Mouse (Mus musculus): ENCODE measurements at regions not wholly inside any gene's neighbourhood (a gene's known extent, or its start where the extent isn't known, plus 50 kb on each side); places are given as distances from the start of the nearest gene placed in this dataset.

- Histone ChIP-seq H3K4me1 (ENCODE audit: control insufficient read depth, insufficient read depth, low read length) (peaks cover 5% of the 10 kb centered on the region), H3K27ac (ENCODE audit: control insufficient read depth, insufficient read depth, low read depth, low read length, poor library complexity) (no peak overlapping the region), H3K4me3 (replicated peaks; ENCODE audit: control insufficient read depth, low read depth, low read length) (no peak overlapping the region)
- TF ChIP-seq POLR2A (IDR thresholded peaks at IDR 0.05; ENCODE audit: borderline replicate concordance, control insufficient read depth, low read depth, low read length) = no peak
- no peak for TF ChIP-seq CTCF (IDR thresholded peaks at IDR 0.05; ENCODE audit: control insufficient read depth, insufficient read depth, low read length)
- WGBS = 78% methylated on average over 7 of the region's 7 CpGs
Measured at GRCm38 (mm10) chr5:100225491-100225890, 65.9 kb upstream of the Tmem150c start.

- WGBS = 75% methylated on average over 10 of the region's 10 CpGs
- Histone ChIP-seq H3K27ac (ENCODE audit: control insufficient read depth, insufficient read depth, low read depth, low read length, poor library complexity) (no peak overlapping the region), H3K4me3 (replicated peaks; ENCODE audit: control insufficient read depth, low read depth, low read length) (no peak overlapping the region), H3K4me1 (ENCODE audit: control insufficient read depth, insufficient read depth, low read length) (peaks cover 6% of the 10 kb centered on the region)
- no peak for TF ChIP-seq CTCF (IDR thresholded peaks at IDR 0.05; ENCODE audit: control insufficient read depth, insufficient read depth, low read length)
Measured at GRCm38 (mm10) chr5:100224773-100225363, 65.3 kb upstream of the Tmem150c start.

- Histone ChIP-seq H3K4me1 (ENCODE audit: control insufficient read depth, insufficient read depth, low read length) (peaks cover 5% of the 10 kb centered on the region), H3K27ac (ENCODE audit: control insufficient read depth, insufficient read depth, low read depth, low read length, poor library complexity) (no peak overlapping the region), H3K4me3 (replicated peaks; ENCODE audit: control insufficient read depth, low read depth, low read length) (no peak overlapping the region)
- TF ChIP-seq POLR2A (IDR thresholded peaks at IDR 0.05; ENCODE audit: borderline replicate concordance, control insufficient read depth, low read depth, low read length) = no peak
- TF ChIP-seq CTCF (IDR thresholded peaks at IDR 0.05; ENCODE audit: control insufficient read depth, insufficient read depth, low read length) = no peak
- 41% methylated on average over 10 of the region's 10 CpGs for WGBS
Measured at GRCm38 (mm10) chr5:100221005-100221583, 61.5 kb upstream of the Tmem150c start.

- WGBS = 50% methylated on average over 11 of the region's 11 CpGs
- TF ChIP-seq POLR2A (IDR thresholded peaks at IDR 0.05; ENCODE audit: borderline replicate concordance, control insufficient read depth, low read depth, low read length) (no peak), CTCF (IDR thresholded peaks at IDR 0.05; ENCODE audit: control insufficient read depth, insufficient read depth, low read length) (no peak)
- Histone ChIP-seq H3K4me1 (ENCODE audit: control insufficient read depth, insufficient read depth, low read length) (peaks cover 3% of the 10 kb centered on the region; the same call in 1 of the 2 replicates), H3K27ac (ENCODE audit: control insufficient read depth, insufficient read depth, low read depth, low read length, poor library complexity) (no peak overlapping the region), H3K4me3 (replicated peaks; ENCODE audit: control insufficient read depth, low read depth, low read length) (no peak overlapping the region)
Measured at GRCm38 (mm10) chr5:100220320-100220719, 60.7 kb upstream of the Tmem150c start.

GRCm38 (mm10) chr5:100218256-100218851 is 58.7 kb upstream of the Tmem150c start:
- TF ChIP-seq POLR2A (IDR thresholded peaks at IDR 0.05; ENCODE audit: borderline replicate concordance, control insufficient read depth, low read depth, low read length) (no peak), CTCF (IDR thresholded peaks at IDR 0.05; ENCODE audit: control insufficient read depth, insufficient read depth, low read length) (no peak)
- Histone ChIP-seq H3K4me3 (replicated peaks; ENCODE audit: control insufficient read depth, low read depth, low read length) (no peak overlapping the region), H3K27ac (ENCODE audit: control insufficient read depth, insufficient read depth, low read depth, low read length, poor library complexity) (no peak overlapping the region), H3K4me1 (ENCODE audit: control insufficient read depth, insufficient read depth, low read length) (peaks cover 3% of the 10 kb centered on the region; the same call in 1 of the 2 replicates)
- 84% methylated on average over 3 of the region's 3 CpGs for WGBS

GRCm38 (mm10) chr5:100217178-100218035 is 57.8 kb upstream of the Tmem150c start:
- TF ChIP-seq CTCF (IDR thresholded peaks at IDR 0.05; ENCODE audit: control insufficient read depth, insufficient read depth, low read length) (no peak), POLR2A (IDR thresholded peaks at IDR 0.05; ENCODE audit: borderline replicate concordance, control insufficient read depth, low read depth, low read length) (no peak)
- H3K27ac ChIP-seq (ENCODE audit: control insufficient read depth, insufficient read depth, low read depth, low read length, poor library complexity) = peak overlapping the region; percentile 34
- peak overlapping the region; percentile 12 for H3K4me3 ChIP-seq (replicated peaks; ENCODE audit: control insufficient read depth, low read depth, low read length)
- peaks cover 3% of the 10 kb centered on the region; the same call in 1 of the 2 replicates for H3K4me1 ChIP-seq (ENCODE audit: control insufficient read depth, insufficient read depth, low read length)
- 3% methylated on average over 17 of the region's 17 CpGs for WGBS

GRCm38 (mm10) chr5:100213901-100214300 is 54.3 kb upstream of the Tmem150c start:
- no peak overlapping the region for H3K27ac ChIP-seq (ENCODE audit: control insufficient read depth, insufficient read depth, low read depth, low read length, poor library complexity)
- 88% methylated on average over 8 of the region's 8 CpGs for WGBS
- H3K4me3 ChIP-seq (replicated peaks; ENCODE audit: control insufficient read depth, low read depth, low read length) = no peak overlapping the region
- TF ChIP-seq CTCF (IDR thresholded peaks at IDR 0.05; ENCODE audit: control insufficient read depth, insufficient read depth, low read length) (no peak), POLR2A (IDR thresholded peaks at IDR 0.05; ENCODE audit: borderline replicate concordance, control insufficient read depth, low read depth, low read length) (no peak)
- H3K4me1 ChIP-seq (ENCODE audit: control insufficient read depth, insufficient read depth, low read length) = no peaks in the 10 kb centered on the region; the same call in 1 of the 2 replicates

GRCm38 (mm10) chr5:100210708-100211107 is 51.1 kb upstream of the Tmem150c start:
- TF ChIP-seq CTCF (IDR thresholded peaks at IDR 0.05; ENCODE audit: control insufficient read depth, insufficient read depth, low read length) (no peak), POLR2A (IDR thresholded peaks at IDR 0.05; ENCODE audit: borderline replicate concordance, control insufficient read depth, low read depth, low read length) (no peak)
- Histone ChIP-seq H3K27ac (ENCODE audit: control insufficient read depth, insufficient read depth, low read depth, low read length, poor library complexity) (no peak overlapping the region), H3K4me3 (replicated peaks; ENCODE audit: control insufficient read depth, low read depth, low read length) (no peak overlapping the region), H3K4me1 (ENCODE audit: control insufficient read depth, insufficient read depth, low read length) (no peaks in the 10 kb centered on the region)
- WGBS = 78% methylated on average over 5 of the region's 5 CpGs

Data from bone marrow, adult 2 months (tissue).